8 mouse cellular contexts compared by ENCODE assay signal in genomic region chr2:180583154-180583507, GRCm38 (mm10). TPM values are rescaled to one million over a fixed set of nuclear protein-coding genes. Genes with fewer than 3 reads are reported as not detected.
DNase-seq lines count a peak whose midpoint lies in the region; ATAC-seq lines count a peak whose summit lies in the region.

No protein-coding gene starts in this region.

- no peaks in the 10 kb centered on the region for H3K9me3 ChIP-seq in embryonic facial prominence, embryonic 10.5 days
- no peaks in the 10 kb centered on the region for H3K9me3 ChIP-seq in intestine, embryonic 14.5 days (ENCODE audit: control insufficient read depth, low read length)

- DNase-seq in kidney, adult 18-20 months: peak; percentile 24
- no peak for DNase-seq in kidney, postnatal 4 days
- no peak for DNase-seq in embryonic facial prominence, embryonic 10.5 days (ENCODE audit: low spot score)
- DNase-seq in intestine, embryonic 14.5 days (ENCODE audit: low spot score): no peak
- no peak for DNase-seq in retina, embryonic 14.5 days (ENCODE audit: low spot score)
- no peak for DNase-seq in cerebellum, postnatal 4 days (ENCODE audit: low spot score in 2 of 2)
- DNase-seq in layer of hippocampus, adult 8-10 months (ENCODE audit: low spot score in 2 of 2): no peak

- H3K4me2 ChIP-seq in intestine, embryonic 14.5 days (ENCODE audit: low read length): peak overlapping the region; percentile 78

- peak overlapping the region; percentile 91 for H3K9ac ChIP-seq in intestine, embryonic 14.5 days (ENCODE audit: low read length)

- peaks cover 24% of the 10 kb centered on the region for H3K4me1 ChIP-seq in embryonic facial prominence, embryonic 10.5 days
- peaks cover 9% of the 10 kb centered on the region for H3K4me1 ChIP-seq in intestine, embryonic 14.5 days (replicated peaks; ENCODE audit: control insufficient read depth, insufficient read depth, low read length)

- 0 out of 2 replicates have a peak, but pooled peaks cover 3% of the 10 kb centered on the region for H3K27me3 ChIP-seq in embryonic facial prominence, embryonic 10.5 days (replicated peaks; ENCODE audit: low read depth, poor library complexity, severe bottlenecking)
- H3K27me3 ChIP-seq in intestine, embryonic 14.5 days (replicated peaks; ENCODE audit: control insufficient read depth, insufficient read depth, low read length): 0 out of 2 replicates have a peak, but pooled peaks cover 3% of the 10 kb centered on the region

- H3K4me3 ChIP-seq in embryonic facial prominence, embryonic 10.5 days: peak overlapping the region; percentile 95
- H3K4me3 ChIP-seq in intestine, embryonic 14.5 days (ENCODE audit: low read depth, low read length): peak overlapping the region; percentile 82

- peaks cover 36% of the 10 kb centered on the region for H3K36me3 ChIP-seq in embryonic facial prominence, embryonic 10.5 days (replicated peaks)
- peaks cover 31% of the 10 kb centered on the region for H3K36me3 ChIP-seq in intestine, embryonic 14.5 days (ENCODE audit: control insufficient read depth, insufficient read depth, low read length)

- peak overlapping the region; percentile 99 for H3K27ac ChIP-seq in embryonic facial prominence, embryonic 10.5 days (replicated peaks)
- H3K27ac ChIP-seq in intestine, embryonic 14.5 days (ENCODE audit: low read depth): no peak overlapping the region

- WGBS in embryonic facial prominence, embryonic 10.5 days: 32% methylated on average over 7 of the region's 7 CpGs
- 20% methylated on average over 7 of the region's 7 CpGs for WGBS in intestine, embryonic 14.5 days

- ATAC-seq in intestine, embryonic 14.5 days (replicated peaks; ENCODE audit: low FRiP score, low TSS enrichment, low read depth): no peak; the same call in none of the 2 replicates
- ATAC-seq in megakaryocyte-erythroid progenitor cell, adult 5-6 weeks (replicated peaks; ENCODE audit: low FRiP score, low TSS enrichment, poor library complexity, severe bottlenecking): peak; percentile 14; the same call in 1 of the 2 replicates

RNA-seq across cellular contexts. Expression of gene Mrgbp, which starts 2.0 kb away (rescaled TPM):
- 34.6 and 35.1 TPM in 2 replicates for polyA plus RNA-seq in embryonic facial prominence, embryonic 10.5 days (2016; fragmentation: Nextera tagmentation; extraction: Ambion mirVana)
- 26.2 and 27.3 TPM in 2 replicates for polyA plus RNA-seq in intestine, embryonic 14.5 days (2014; fragmentation: Nextera tagmentation; extraction: Ambion mirVana)
- 32.0 and 43.3 TPM in 2 replicates for total RNA-seq in megakaryocyte-erythroid progenitor cell, adult 5-6 weeks (2014; fragmentation: Nextera tagmentation)
- 37.5 and 39.7 TPM in 2 replicates for total RNA-seq in megakaryocyte-erythroid progenitor cell, adult 5-6 weeks (2017)
- 10 to 100 TPM; 20.9 to 26.4 (median 22.7) TPM for total RNA-seq in layer of hippocampus, adult 8-10 months (2022)

RNA-seq across cellular contexts. Expression of gene Ogfr, which starts 5.9 kb away (rescaled TPM):
- polyA plus RNA-seq in embryonic facial prominence, embryonic 10.5 days (2016; fragmentation: Nextera tagmentation; extraction: Ambion mirVana): 104 and 107 TPM in 2 replicates
- 62.7 and 64.6 TPM in 2 replicates for polyA plus RNA-seq in intestine, embryonic 14.5 days (2014; fragmentation: Nextera tagmentation; extraction: Ambion mirVana)
- 24.8 and 37.6 TPM in 2 replicates for total RNA-seq in megakaryocyte-erythroid progenitor cell, adult 5-6 weeks (2014; fragmentation: Nextera tagmentation)
- total RNA-seq in megakaryocyte-erythroid progenitor cell, adult 5-6 weeks (2017): 32.0 and 42.5 TPM in 2 replicates
- 10 to 100 TPM; 31.4 to 40.8 (median 36.4) TPM for total RNA-seq in layer of hippocampus, adult 8-10 months (2022)

RNA-seq across cellular contexts. Expression of gene Col9a3, which starts 14.5 kb away (rescaled TPM):
- polyA plus RNA-seq in embryonic facial prominence, embryonic 10.5 days (2016; fragmentation: Nextera tagmentation; extraction: Ambion mirVana): 12.2 and 12.3 TPM in 2 replicates
- polyA plus RNA-seq in intestine, embryonic 14.5 days (2014; fragmentation: Nextera tagmentation; extraction: Ambion mirVana): 6.6 and 7.2 TPM in 2 replicates
- 1.5 and 1.7 TPM in 2 replicates for total RNA-seq in megakaryocyte-erythroid progenitor cell, adult 5-6 weeks (2014; fragmentation: Nextera tagmentation)
- 2.1 TPM in 1 of 2 replicates, not detected in the other for total RNA-seq in megakaryocyte-erythroid progenitor cell, adult 5-6 weeks (2017)
- total RNA-seq in layer of hippocampus, adult 8-10 months (2022): 10 to 100 TPM in 2 of 4 experiments, 1 to 10 TPM in 2; 7.5 to 11.2 (median 9.4) TPM

RNA-seq across cellular contexts. Expression of gene Tcfl5, which starts 59.4 kb away (rescaled TPM):
- 0.11 and 0.18 TPM in 2 replicates for polyA plus RNA-seq in embryonic facial prominence, embryonic 10.5 days (2016; fragmentation: Nextera tagmentation; extraction: Ambion mirVana)
- 0.09 and 0.19 TPM in 2 replicates for polyA plus RNA-seq in intestine, embryonic 14.5 days (2014; fragmentation: Nextera tagmentation; extraction: Ambion mirVana)
- total RNA-seq in megakaryocyte-erythroid progenitor cell, adult 5-6 weeks (2014; fragmentation: Nextera tagmentation): not detected in 2 replicates
- total RNA-seq in megakaryocyte-erythroid progenitor cell, adult 5-6 weeks (2017): 0.15 TPM in 1 of 2 replicates, not detected in the other
- under 1 TPM; 0.20 to 0.45 (median 0.28) TPM for total RNA-seq in layer of hippocampus, adult 8-10 months (2022)
